Mouse (Mus musculus): ENCODE data around the gene Crtc2. TPM values are rescaled to one million over a fixed set of nuclear protein-coding genes. Genes with fewer than 3 reads are reported as not detected.

Crtc2 gene
- polyA plus RNA-seq, 1 experiment from 2014 or later = 28.4 TPM

GRCm38 (mm10) chr3:90215825-90216380 lies 38.1 kb upstream of the Crtc2 start:
- H3K36me3 ChIP-seq (ENCODE audit: control insufficient read depth, insufficient read depth, low read length) = peaks cover 10% of the 10 kb centered on the region
- no peaks in the 10 kb centered on the region for H3K9me3 ChIP-seq (ENCODE audit: control insufficient read depth, low read length)
- no peak overlapping the region for H3K9ac ChIP-seq (ENCODE audit: low read length)
- 18% methylated on average over 1 of the region's 1 CpGs for WGBS
- H3K27me3 ChIP-seq (ENCODE audit: control insufficient read depth, insufficient read depth, low read depth, low read length) = no peaks in the 10 kb centered on the region
- H3K4me2 ChIP-seq (ENCODE audit: low read depth, low read length) = no peak overlapping the region
- H3K4me3 ChIP-seq (ENCODE audit: low read length) = no peak overlapping the region
- no peak for ATAC-seq (ENCODE audit: low read depth)
- H3K27ac ChIP-seq (ENCODE audit: low read length) = no peak overlapping the region
- H3K4me1 ChIP-seq (replicated peaks; ENCODE audit: control insufficient read depth, insufficient read depth, low read length) = peaks cover 23% of the 10 kb centered on the region

DNA sequence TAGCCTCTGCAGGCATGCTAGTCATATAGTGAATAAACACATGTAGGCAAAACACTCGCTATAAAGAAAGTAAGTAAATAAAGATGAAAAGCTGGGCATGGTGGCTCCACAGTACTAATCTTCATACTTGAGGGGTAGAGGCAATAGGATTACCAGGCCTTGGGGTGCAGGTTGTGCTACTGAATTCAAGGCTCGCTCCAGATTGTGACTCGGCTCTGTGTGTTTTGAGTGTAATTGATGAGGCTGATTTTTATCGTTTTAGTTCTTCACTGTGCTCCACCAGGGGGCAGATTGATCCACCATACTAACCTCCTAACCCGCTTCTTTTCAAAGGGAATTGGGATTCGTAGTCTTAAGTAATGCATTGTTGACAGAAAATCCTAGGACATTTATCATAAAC lies 33.9 kb upstream of the Crtc2 start:
- Histone ChIP-seq H3K4me1 (replicated peaks; ENCODE audit: control insufficient read depth, insufficient read depth, low read length) (peaks cover 12% of the 10 kb centered on the region), H3K4me3 (ENCODE audit: low read length) (peak overlapping the region; percentile 60), H3K27me3 (ENCODE audit: control insufficient read depth, insufficient read depth, low read depth, low read length) (no peaks in the 10 kb centered on the region), H3K4me2 (ENCODE audit: low read depth, low read length) (peak overlapping the region; percentile 74), H3K27ac (ENCODE audit: low read length) (peak overlapping the region; percentile 96), H3K9me3 (ENCODE audit: control insufficient read depth, low read length) (no peaks in the 10 kb centered on the region), H3K36me3 (ENCODE audit: control insufficient read depth, insufficient read depth, low read length) (peaks cover 4% of the 10 kb centered on the region), H3K9ac (ENCODE audit: low read length) (peak overlapping the region; percentile 75)
- WGBS = 7% methylated on average over 6 of the region's 6 CpGs
- peak; percentile 60; the same call in 1 of the 2 replicates for ATAC-seq (ENCODE audit: low read depth)

DNA sequence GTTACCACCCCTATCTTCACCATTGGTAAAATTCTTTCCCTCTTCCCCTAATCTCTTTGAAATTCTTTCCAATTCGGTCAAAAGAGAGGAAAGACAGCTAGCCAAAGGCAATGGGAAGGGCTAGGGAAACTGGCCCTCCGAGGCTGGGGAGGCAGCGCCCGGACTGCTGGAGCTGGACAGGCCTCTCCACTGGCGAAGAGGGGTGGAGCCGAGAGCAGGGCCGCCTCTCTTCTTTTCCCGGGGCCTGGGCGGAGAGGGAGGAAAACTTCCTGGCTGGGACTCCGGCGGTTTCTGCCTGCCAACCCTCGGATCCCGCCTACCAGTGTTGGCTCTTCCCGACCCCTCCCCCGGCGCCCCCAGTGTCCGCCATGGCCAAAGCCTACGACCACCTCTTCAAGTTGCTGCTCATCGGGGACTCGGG lies 33.4 kb upstream of the Crtc2 start:
- H3K36me3 ChIP-seq (ENCODE audit: control insufficient read depth, insufficient read depth, low read length) = peaks cover 4% of the 10 kb centered on the region
- H3K9ac ChIP-seq (ENCODE audit: low read length) = peak overlapping the region; percentile 75
- peak overlapping the region; percentile 74 for H3K4me2 ChIP-seq (ENCODE audit: low read depth, low read length)
- peaks cover 12% of the 10 kb centered on the region for H3K4me1 ChIP-seq (replicated peaks; ENCODE audit: control insufficient read depth, insufficient read depth, low read length)
- H3K9me3 ChIP-seq (ENCODE audit: control insufficient read depth, low read length) = no peaks in the 10 kb centered on the region
- H3K27ac ChIP-seq (ENCODE audit: low read length) = peak overlapping the region; percentile 96
- peak; percentile 95 for ATAC-seq (ENCODE audit: low read depth)
- WGBS = under 1% methylated on average over 19 of the region's 20 CpGs
- H3K4me3 ChIP-seq (ENCODE audit: low read length) = peak overlapping the region; percentile 60
- no peaks in the 10 kb centered on the region for H3K27me3 ChIP-seq (ENCODE audit: control insufficient read depth, insufficient read depth, low read depth, low read length)

DNA sequence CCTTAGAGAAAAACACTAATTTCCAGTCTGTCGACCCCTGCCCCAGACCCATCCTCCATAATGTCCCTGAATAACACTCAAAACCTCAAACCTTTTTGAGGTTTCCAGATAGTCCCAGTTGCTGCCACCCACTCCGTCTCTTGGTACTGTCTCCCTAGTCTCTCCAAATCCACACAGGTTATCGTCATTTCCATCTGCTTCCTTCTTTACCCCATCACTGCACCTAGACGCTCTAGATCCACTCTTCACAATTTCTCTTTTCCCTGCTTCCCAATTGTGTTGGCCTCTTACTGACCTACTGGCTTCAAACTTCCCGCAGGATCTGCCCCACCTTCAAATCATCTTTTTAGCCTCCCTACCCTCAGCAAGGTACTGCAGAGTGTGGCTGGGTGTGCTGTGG lies 32.8 kb upstream of the Crtc2 start:
- Histone ChIP-seq H3K4me1 (replicated peaks; ENCODE audit: control insufficient read depth, insufficient read depth, low read length) (peaks cover 12% of the 10 kb centered on the region), H3K9me3 (ENCODE audit: control insufficient read depth, low read length) (no peaks in the 10 kb centered on the region), H3K27ac (ENCODE audit: low read length) (no peak overlapping the region), H3K36me3 (ENCODE audit: control insufficient read depth, insufficient read depth, low read length) (peaks cover 7% of the 10 kb centered on the region), H3K4me3 (ENCODE audit: low read length) (peak overlapping the region; percentile 60), H3K4me2 (ENCODE audit: low read depth, low read length) (peak overlapping the region; percentile 74), H3K27me3 (ENCODE audit: control insufficient read depth, insufficient read depth, low read depth, low read length) (no peaks in the 10 kb centered on the region), H3K9ac (ENCODE audit: low read length) (peak overlapping the region; percentile 75)
- ATAC-seq (ENCODE audit: low read depth) = peak; percentile 10; the same call in 1 of the 2 replicates
- 6% methylated on average over 5 of the region's 5 CpGs for WGBS

DNA sequence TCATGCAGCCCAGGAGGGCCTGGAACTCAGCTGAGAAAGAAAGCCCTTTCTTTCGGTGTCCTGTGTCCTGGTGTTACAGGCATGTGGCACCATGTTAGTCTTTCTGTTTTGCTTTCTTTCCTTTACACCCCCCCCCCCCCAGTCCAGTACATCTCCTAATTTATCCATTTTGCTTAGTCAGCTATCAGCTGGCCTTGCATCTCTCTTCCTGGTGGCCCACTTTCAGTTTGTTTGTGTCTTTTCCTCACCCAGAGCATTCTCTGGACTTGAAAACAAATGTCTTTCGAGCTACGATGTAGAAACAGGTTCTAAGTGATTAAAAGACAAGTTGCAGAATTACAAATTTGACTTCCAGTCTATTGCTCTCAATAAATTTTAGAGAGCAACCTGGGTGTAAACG lies 31.5 kb upstream of the Crtc2 start:
- peaks cover 12% of the 10 kb centered on the region for H3K4me1 ChIP-seq (replicated peaks; ENCODE audit: control insufficient read depth, insufficient read depth, low read length)
- no peak overlapping the region for H3K4me2 ChIP-seq (ENCODE audit: low read depth, low read length)
- H3K27ac ChIP-seq (ENCODE audit: low read length) = no peak overlapping the region
- ATAC-seq (ENCODE audit: low read depth) = no peak
- no peaks in the 10 kb centered on the region for H3K9me3 ChIP-seq (ENCODE audit: control insufficient read depth, low read length)
- H3K27me3 ChIP-seq (ENCODE audit: control insufficient read depth, insufficient read depth, low read depth, low read length) = no peaks in the 10 kb centered on the region
- 84% methylated on average over 4 of the region's 4 CpGs for WGBS
- H3K4me3 ChIP-seq (ENCODE audit: low read length) = no peak overlapping the region
- H3K9ac ChIP-seq (ENCODE audit: low read length) = no peak overlapping the region
- H3K36me3 ChIP-seq (ENCODE audit: control insufficient read depth, insufficient read depth, low read length) = peaks cover 10% of the 10 kb centered on the region

GRCm38 (mm10) chr3:90222941-90223340 lies 31.0 kb upstream of the Crtc2 start:
- Histone ChIP-seq H3K27me3 (ENCODE audit: control insufficient read depth, insufficient read depth, low read depth, low read length) (no peaks in the 10 kb centered on the region), H3K4me3 (ENCODE audit: low read length) (no peak overlapping the region), H3K9ac (ENCODE audit: low read length) (no peak overlapping the region), H3K4me1 (replicated peaks; ENCODE audit: control insufficient read depth, insufficient read depth, low read length) (peaks cover 12% of the 10 kb centered on the region), H3K9me3 (ENCODE audit: control insufficient read depth, low read length) (no peaks in the 10 kb centered on the region), H3K4me2 (ENCODE audit: low read depth, low read length) (no peak overlapping the region), H3K27ac (ENCODE audit: low read length) (no peak overlapping the region), H3K36me3 (ENCODE audit: control insufficient read depth, insufficient read depth, low read length) (peaks cover 10% of the 10 kb centered on the region)
- WGBS = 55% methylated on average over 3 of the region's 3 CpGs
- no peak for ATAC-seq (ENCODE audit: low read depth)

DNA sequence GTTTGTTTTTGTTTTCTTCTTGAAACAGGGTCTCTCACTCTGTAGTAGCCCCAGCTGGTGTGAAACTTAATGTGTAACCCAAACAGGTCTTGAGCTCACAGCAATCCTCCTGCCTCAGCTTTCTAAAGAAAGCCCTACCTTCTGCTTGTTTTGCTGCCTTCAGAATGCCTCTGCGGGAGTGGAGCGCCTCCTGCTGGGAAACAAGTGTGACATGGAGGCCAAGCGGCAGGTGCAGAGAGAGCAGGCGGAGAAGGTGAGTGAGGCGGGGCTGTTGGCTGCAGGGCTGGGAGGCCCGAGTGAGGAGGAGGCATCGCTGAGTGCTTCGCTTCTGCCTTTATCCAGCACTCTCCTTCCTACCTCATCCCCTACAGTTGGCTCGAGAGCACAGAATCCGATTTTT lies 29.6 kb upstream of the Crtc2 start:
- WGBS = 79% methylated on average over 10 of the region's 10 CpGs
- ATAC-seq (ENCODE audit: low read depth) = no peak

GRCm38 (mm10) chr3:90231075-90231474 lies 22.9 kb upstream of the Crtc2 start:
- no peak for ATAC-seq (ENCODE audit: low read depth)

More for the DNA sequence above, 29.6 kb upstream of the Crtc2 start:
- Histone ChIP-seq H3K9me3 (ENCODE audit: control insufficient read depth, low read length) (no peaks in the 10 kb centered on the region), H3K36me3 (ENCODE audit: control insufficient read depth, insufficient read depth, low read length) (peaks cover 10% of the 10 kb centered on the region), H3K27ac (ENCODE audit: low read length) (no peak overlapping the region), H3K4me3 (ENCODE audit: low read length) (no peak overlapping the region), H3K27me3 (ENCODE audit: control insufficient read depth, insufficient read depth, low read depth, low read length) (no peaks in the 10 kb centered on the region), H3K9ac (ENCODE audit: low read length) (no peak overlapping the region), H3K4me1 (replicated peaks; ENCODE audit: control insufficient read depth, insufficient read depth, low read length) (peaks cover 12% of the 10 kb centered on the region), H3K4me2 (ENCODE audit: low read depth, low read length) (no peak overlapping the region)

GRCm38 (mm10) chr3:90231507-90232333 lies 22.2 kb upstream of the Crtc2 start, which contains the start of gene Jtb:
Jtb (plus strand) TSS chr3:90231597.
- WGBS = under 1% methylated on average over 61 of the region's 61 CpGs
- peaks cover 10% of the 10 kb centered on the region for H3K36me3 ChIP-seq (ENCODE audit: control insufficient read depth, insufficient read depth, low read length)

More at GRCm38 (mm10) chr3:90231075-90231474, 22.9 kb upstream of the Crtc2 start:
- H3K27ac ChIP-seq (ENCODE audit: low read length) = peak overlapping the region; percentile 51; the same call in 1 of the 2 replicates
- H3K36me3 ChIP-seq (ENCODE audit: control insufficient read depth, insufficient read depth, low read length) = peaks cover 13% of the 10 kb centered on the region
- no peaks in the 10 kb centered on the region for H3K9me3 ChIP-seq (ENCODE audit: control insufficient read depth, low read length)
- H3K4me1 ChIP-seq (replicated peaks; ENCODE audit: control insufficient read depth, insufficient read depth, low read length) = peaks cover 5% of the 10 kb centered on the region; the same call in 1 of the 2 replicates
- peak overlapping the region; percentile 84 for H3K4me2 ChIP-seq (ENCODE audit: low read depth, low read length)
- 10% methylated on average over 8 of the region's 8 CpGs for WGBS
- H3K27me3 ChIP-seq (ENCODE audit: control insufficient read depth, insufficient read depth, low read depth, low read length) = no peaks in the 10 kb centered on the region
- peak overlapping the region; percentile 73 for H3K4me3 ChIP-seq (ENCODE audit: low read length)
- peak overlapping the region; percentile 81 for H3K9ac ChIP-seq (ENCODE audit: low read length)

More at GRCm38 (mm10) chr3:90231507-90232333, 22.2 kb upstream of the Crtc2 start, which contains the start of gene Jtb:
- peak within 1 kb of the TSS; percentile 73 for H3K4me3 ChIP-seq (ENCODE audit: low read length)
- ATAC-seq (ENCODE audit: low read depth) = peak; percentile 98
- H3K4me1 ChIP-seq (replicated peaks; ENCODE audit: control insufficient read depth, insufficient read depth, low read length) = peaks cover 5% of the 10 kb centered on the region; the same call in 1 of the 2 replicates
- peak within 1 kb of the TSS; percentile 91 for H3K27ac ChIP-seq (ENCODE audit: low read length)
- no peaks in the 10 kb centered on the region for H3K27me3 ChIP-seq (ENCODE audit: control insufficient read depth, insufficient read depth, low read depth, low read length)
- H3K9ac ChIP-seq (ENCODE audit: low read length) = peak within 1 kb of the TSS; percentile 81
- no peaks in the 10 kb centered on the region for H3K9me3 ChIP-seq (ENCODE audit: control insufficient read depth, low read length)
- peak within 1 kb of the TSS; percentile 84 for H3K4me2 ChIP-seq (ENCODE audit: low read depth, low read length)

Data from lung, embryonic 16.5 days (tissue).